Mouse (Mus musculus): Measurements from ENCODE around the gene Stk40. TPM values are rescaled to one million over a fixed set of nuclear protein-coding genes. Genes with fewer than 3 reads are reported as not detected.

Gene Stk40
- polyA plus RNA-seq, 1 experiment from 2014 or later: 18.5 TPM

GRCm38 (mm10) chr4:126123309-126124040 is 19.7 kb downstream of the Stk40 start:
- no peak overlapping the region for H3K9ac ChIP-seq (ENCODE audit: low read depth, low read length)
- H3K4me2 ChIP-seq: no peak overlapping the region
- H3K4me3 ChIP-seq (ENCODE audit: low read depth, low read length): no peak overlapping the region
- no peaks in the 10 kb centered on the region for H3K27me3 ChIP-seq (ENCODE audit: control insufficient read depth, insufficient read depth, low read length)
- ATAC-seq (replicated peaks; ENCODE audit: insufficient number of reproducible peaks, low FRiP score, low TSS enrichment): 0 out of 2 replicates have a peak, but pooled peaks have one; percentile 18
- 84% methylated on average over 10 of the region's 10 CpGs for WGBS (ENCODE audit: insufficient replicate concordance)
- H3K36me3 ChIP-seq (ENCODE audit: control insufficient read depth, insufficient read depth, low read length): peaks cover 22% of the 10 kb centered on the region
- H3K27ac ChIP-seq (ENCODE audit: low read depth, low read length): no peak overlapping the region
- peaks cover 4% of the 10 kb centered on the region; the same call in 1 of the 2 replicates for H3K9me3 ChIP-seq (replicated peaks; ENCODE audit: control insufficient read depth, low read length)
- no peaks in the 10 kb centered on the region for H3K4me1 ChIP-seq (ENCODE audit: control insufficient read depth, insufficient read depth, low read length)

DNA sequence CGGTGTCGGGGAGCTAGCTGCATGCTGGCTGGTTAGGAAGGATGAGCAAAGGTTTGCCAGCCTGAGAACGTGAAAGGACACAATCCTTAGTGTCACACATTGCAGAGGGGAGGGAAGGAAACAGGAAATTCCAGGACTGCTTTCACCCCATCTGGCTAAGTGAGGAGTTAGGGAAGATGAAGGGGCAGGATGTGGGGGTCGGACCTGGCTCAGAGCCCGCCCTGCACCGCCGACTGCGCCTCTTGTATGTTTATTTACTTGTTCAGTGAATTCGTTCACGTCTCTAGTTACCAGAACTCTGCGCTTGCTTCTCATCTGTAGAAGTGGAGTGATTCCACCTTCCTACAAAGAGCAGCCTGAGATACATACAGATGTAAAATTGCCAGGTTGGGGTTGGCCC is 26.7 kb downstream of the Stk40 start:
- WGBS (ENCODE audit: insufficient replicate concordance): 48% methylated on average over 11 of the region's 11 CpGs
- H3K9ac ChIP-seq (ENCODE audit: low read depth, low read length): no peak overlapping the region
- H3K4me2 ChIP-seq: no peak overlapping the region; the same call in 1 of the 2 replicates
- no peak for ATAC-seq (replicated peaks; ENCODE audit: insufficient number of reproducible peaks, low FRiP score, low TSS enrichment)
- no peaks in the 10 kb centered on the region for H3K27me3 ChIP-seq (ENCODE audit: control insufficient read depth, insufficient read depth, low read length)
- H3K4me1 ChIP-seq (ENCODE audit: control insufficient read depth, insufficient read depth, low read length): peaks cover 27% of the 10 kb centered on the region
- peak overlapping the region; percentile 73 for H3K27ac ChIP-seq (ENCODE audit: low read depth, low read length)
- H3K36me3 ChIP-seq (ENCODE audit: control insufficient read depth, insufficient read depth, low read length): peaks cover 16% of the 10 kb centered on the region
- no peak overlapping the region for H3K4me3 ChIP-seq (ENCODE audit: low read depth, low read length)
- H3K9me3 ChIP-seq (replicated peaks; ENCODE audit: control insufficient read depth, low read length): no peaks in the 10 kb centered on the region

DNA sequence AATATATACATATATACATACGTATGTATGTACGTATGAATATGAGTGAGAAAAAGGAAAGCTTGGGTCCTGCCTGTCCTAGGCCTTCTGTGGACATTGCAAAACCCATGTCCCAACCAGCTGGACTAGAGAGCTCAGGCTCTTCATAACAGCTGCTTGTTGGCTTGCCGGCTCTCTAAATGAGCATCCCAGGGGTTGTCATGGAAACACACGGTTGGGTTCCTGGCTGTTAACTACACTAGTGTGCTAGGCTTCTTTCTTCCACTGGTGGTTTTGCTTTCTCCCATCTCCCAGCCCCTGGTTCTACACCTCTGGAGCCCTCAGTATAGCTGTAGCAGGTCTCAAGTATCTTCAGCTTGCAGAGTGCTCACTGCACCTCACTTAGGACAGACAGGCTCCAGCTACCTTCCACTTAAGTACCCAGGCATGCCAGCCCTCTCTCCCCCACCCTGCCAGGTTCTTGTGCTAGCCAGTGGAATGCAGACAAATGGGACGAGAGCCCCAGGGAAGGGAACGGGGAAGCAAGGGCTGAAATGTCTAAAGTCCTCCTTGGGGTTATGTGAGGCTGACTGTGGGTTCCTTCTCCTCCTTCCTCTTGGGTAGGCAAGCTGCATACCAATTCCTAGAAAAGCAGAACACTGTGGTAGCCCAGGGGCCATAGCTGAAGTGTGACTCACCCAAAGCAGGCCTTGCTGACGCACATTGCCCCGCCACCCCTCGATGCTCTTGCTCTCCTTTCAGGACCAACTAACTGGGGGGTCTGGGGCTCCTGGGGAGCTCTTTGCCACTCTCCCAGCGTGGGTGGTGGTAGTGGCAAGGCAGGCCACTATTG is 27.7 kb downstream of the Stk40 start:
- H3K36me3 ChIP-seq (ENCODE audit: control insufficient read depth, insufficient read depth, low read length): peaks cover 18% of the 10 kb centered on the region
- H3K27ac ChIP-seq (ENCODE audit: low read depth, low read length): peak overlapping the region; percentile 57
- no peak for ATAC-seq (replicated peaks; ENCODE audit: insufficient number of reproducible peaks, low FRiP score, low TSS enrichment)

DNA sequence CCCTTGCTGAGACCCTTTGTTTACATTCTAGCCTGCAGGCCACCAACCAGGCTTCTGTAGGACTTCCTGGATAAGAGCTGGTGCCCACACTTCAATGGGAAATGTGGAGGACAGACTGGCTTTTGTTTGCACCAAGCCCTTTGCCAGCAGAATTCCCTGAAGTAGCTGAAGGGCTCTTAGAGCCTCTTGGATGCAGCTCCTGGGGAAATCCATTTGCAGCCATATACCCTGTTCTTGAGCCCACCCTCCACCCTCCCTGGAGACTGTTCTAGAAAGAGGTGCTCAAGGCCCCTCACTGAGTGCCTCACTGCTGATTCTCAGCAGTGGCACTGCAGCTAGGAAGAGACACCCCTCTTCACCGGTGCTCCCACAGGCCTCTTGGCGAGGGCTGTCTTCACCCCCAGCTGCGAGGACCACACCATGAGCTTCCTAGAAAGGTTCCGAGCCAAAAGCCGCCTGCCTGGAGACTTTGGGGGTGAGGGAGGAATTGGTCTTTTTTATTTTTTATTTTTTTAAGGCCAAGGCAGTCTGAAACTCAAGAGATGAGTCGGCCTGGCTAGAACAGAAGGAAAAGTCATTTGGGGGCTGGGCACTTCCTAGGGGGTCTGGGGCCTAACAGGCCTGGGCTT is 29.0 kb downstream of the Stk40 start:
- peaks cover 19% of the 10 kb centered on the region for H3K36me3 ChIP-seq (ENCODE audit: control insufficient read depth, insufficient read depth, low read length)
- no peak overlapping the region for H3K9ac ChIP-seq (ENCODE audit: low read depth, low read length)
- no peak overlapping the region; the same call in 1 of the 2 replicates for H3K27ac ChIP-seq (ENCODE audit: low read depth, low read length)

More for the DNA sequence above, 27.7 kb downstream of the Stk40 start:
- Histone ChIP-seq H3K9me3 (replicated peaks; ENCODE audit: control insufficient read depth, low read length) (no peaks in the 10 kb centered on the region), H3K9ac (ENCODE audit: low read depth, low read length) (no peak overlapping the region), H3K27me3 (ENCODE audit: control insufficient read depth, insufficient read depth, low read length) (no peaks in the 10 kb centered on the region), H3K4me3 (ENCODE audit: low read depth, low read length) (no peak overlapping the region), H3K4me2 (no peak overlapping the region; the same call in 1 of the 2 replicates), H3K4me1 (ENCODE audit: control insufficient read depth, insufficient read depth, low read length) (peaks cover 27% of the 10 kb centered on the region)
- WGBS (ENCODE audit: insufficient replicate concordance): 54% methylated on average over 10 of the region's 10 CpGs

GRCm38 (mm10) chr4:126134236-126134635 is 30.5 kb downstream of the Stk40 start:
- ATAC-seq (replicated peaks; ENCODE audit: insufficient number of reproducible peaks, low FRiP score, low TSS enrichment): no peak
- Histone ChIP-seq H3K27ac (ENCODE audit: low read depth, low read length) (no peak overlapping the region), H3K4me2 (no peak overlapping the region), H3K36me3 (ENCODE audit: control insufficient read depth, insufficient read depth, low read length) (peaks cover 29% of the 10 kb centered on the region), H3K9ac (ENCODE audit: low read depth, low read length) (no peak overlapping the region), H3K4me1 (ENCODE audit: control insufficient read depth, insufficient read depth, low read length) (peaks cover 27% of the 10 kb centered on the region), H3K4me3 (ENCODE audit: low read depth, low read length) (no peak overlapping the region), H3K27me3 (ENCODE audit: control insufficient read depth, insufficient read depth, low read length) (no peaks in the 10 kb centered on the region), H3K9me3 (replicated peaks; ENCODE audit: control insufficient read depth, low read length) (no peaks in the 10 kb centered on the region)
- WGBS (ENCODE audit: insufficient replicate concordance): 89% methylated on average over 4 of the region's 4 CpGs

More for the DNA sequence above, 29.0 kb downstream of the Stk40 start:
- no peak overlapping the region for H3K4me2 ChIP-seq
- H3K4me3 ChIP-seq (ENCODE audit: low read depth, low read length): no peak overlapping the region
- no peak for ATAC-seq (replicated peaks; ENCODE audit: insufficient number of reproducible peaks, low FRiP score, low TSS enrichment)
- H3K4me1 ChIP-seq (ENCODE audit: control insufficient read depth, insufficient read depth, low read length): peaks cover 27% of the 10 kb centered on the region
- no peaks in the 10 kb centered on the region for H3K27me3 ChIP-seq (ENCODE audit: control insufficient read depth, insufficient read depth, low read length)
- H3K9me3 ChIP-seq (replicated peaks; ENCODE audit: control insufficient read depth, low read length): no peaks in the 10 kb centered on the region
- 80% methylated on average over 6 of the region's 6 CpGs for WGBS (ENCODE audit: insufficient replicate concordance)

DNA sequence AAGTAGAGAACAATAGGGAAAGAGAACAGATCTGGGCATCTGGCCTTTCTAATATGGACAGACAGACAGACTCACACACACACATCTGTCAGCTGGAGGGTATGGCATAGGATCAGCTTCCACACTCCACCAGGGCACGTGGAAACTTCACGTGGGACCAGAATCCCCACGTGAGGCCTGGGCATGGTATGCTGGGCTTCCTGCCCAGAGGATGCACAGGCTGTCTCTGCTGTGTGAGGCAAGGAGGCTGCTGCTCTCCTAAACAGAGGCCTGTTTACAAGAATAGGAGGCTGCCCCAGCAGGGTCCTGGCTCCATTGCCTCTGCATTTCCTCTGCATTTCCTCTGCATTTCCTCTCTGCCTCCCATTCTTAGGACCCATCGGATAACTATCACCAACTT is 30.9 kb downstream of the Stk40 start:
- Histone ChIP-seq H3K4me2 (no peak overlapping the region), H3K36me3 (ENCODE audit: control insufficient read depth, insufficient read depth, low read length) (peaks cover 33% of the 10 kb centered on the region), H3K27me3 (ENCODE audit: control insufficient read depth, insufficient read depth, low read length) (no peaks in the 10 kb centered on the region), H3K27ac (ENCODE audit: low read depth, low read length) (no peak overlapping the region), H3K4me1 (ENCODE audit: control insufficient read depth, insufficient read depth, low read length) (peaks cover 27% of the 10 kb centered on the region), H3K9me3 (replicated peaks; ENCODE audit: control insufficient read depth, low read length) (no peaks in the 10 kb centered on the region), H3K9ac (ENCODE audit: low read depth, low read length) (no peak overlapping the region), H3K4me3 (ENCODE audit: low read depth, low read length) (no peak overlapping the region)
- 74% methylated on average over 4 of the region's 4 CpGs for WGBS (ENCODE audit: insufficient replicate concordance)
- ATAC-seq (replicated peaks; ENCODE audit: insufficient number of reproducible peaks, low FRiP score, low TSS enrichment): no peak

DNA sequence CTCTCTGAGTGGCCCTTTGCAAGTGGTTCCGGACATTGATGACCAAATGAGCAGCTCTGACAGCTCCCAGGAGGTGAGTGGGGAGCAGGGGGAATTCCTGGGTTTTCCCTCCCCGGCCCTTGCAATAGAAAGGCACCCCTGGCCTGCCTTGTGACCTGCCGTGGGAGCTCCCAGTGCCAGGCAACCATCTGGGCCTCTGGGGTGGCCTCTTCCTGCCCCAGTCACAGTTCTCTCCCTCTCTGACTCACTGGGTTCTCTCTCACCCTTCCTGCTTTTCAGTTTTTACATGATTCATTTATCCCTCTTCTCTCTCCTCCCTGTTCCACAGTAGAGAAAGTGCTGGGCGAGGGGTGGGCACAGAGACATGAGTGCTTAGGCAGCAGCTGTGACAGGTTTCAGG is 34.0 kb downstream of the Stk40 start:
- Histone ChIP-seq H3K4me2 (no peak overlapping the region), H3K4me3 (ENCODE audit: low read depth, low read length) (no peak overlapping the region), H3K4me1 (ENCODE audit: control insufficient read depth, insufficient read depth, low read length) (peaks cover 9% of the 10 kb centered on the region), H3K9me3 (replicated peaks; ENCODE audit: control insufficient read depth, low read length) (no peaks in the 10 kb centered on the region), H3K27me3 (ENCODE audit: control insufficient read depth, insufficient read depth, low read length) (no peaks in the 10 kb centered on the region), H3K36me3 (ENCODE audit: control insufficient read depth, insufficient read depth, low read length) (peaks cover 35% of the 10 kb centered on the region), H3K9ac (ENCODE audit: low read depth, low read length) (no peak overlapping the region), H3K27ac (ENCODE audit: low read depth, low read length) (no peak overlapping the region)
- ATAC-seq (replicated peaks; ENCODE audit: insufficient number of reproducible peaks, low FRiP score, low TSS enrichment): no peak
- WGBS (ENCODE audit: insufficient replicate concordance): 77% methylated on average over 4 of the region's 4 CpGs

- Histone ChIP-seq H3K9ac (ENCODE audit: low read depth, low read length) (no peak overlapping the region), H3K4me1 (ENCODE audit: control insufficient read depth, insufficient read depth, low read length) (peaks cover 5% of the 10 kb centered on the region; the same call in 1 of the 2 replicates), H3K4me2 (no peak overlapping the region), H3K9me3 (replicated peaks; ENCODE audit: control insufficient read depth, low read length) (no peaks in the 10 kb centered on the region), H3K4me3 (ENCODE audit: low read depth, low read length) (no peak overlapping the region), H3K36me3 (ENCODE audit: control insufficient read depth, insufficient read depth, low read length) (peaks cover 25% of the 10 kb centered on the region), H3K27me3 (ENCODE audit: control insufficient read depth, insufficient read depth, low read length) (no peaks in the 10 kb centered on the region), H3K27ac (ENCODE audit: low read depth, low read length) (0 out of 2 replicates have a peak overlapping the region, but pooled peaks have one; percentile 41)
- WGBS (ENCODE audit: insufficient replicate concordance): 71% methylated on average over 5 of the region's 5 CpGs
- ATAC-seq (replicated peaks; ENCODE audit: insufficient number of reproducible peaks, low FRiP score, low TSS enrichment): no peak
Observed at GRCm38 (mm10) chr4:126141021-126141420, 37.3 kb downstream of the Stk40 start.
